Mouse (Mus musculus): ENCODE results near the gene Slc29a1. TPM values are rescaled to one million over a fixed set of nuclear protein-coding genes. Genes with fewer than 3 reads are reported as not detected.

Gene Slc29a1
- polyA plus RNA-seq, 1 experiment, result 35.9 TPM

DNA sequence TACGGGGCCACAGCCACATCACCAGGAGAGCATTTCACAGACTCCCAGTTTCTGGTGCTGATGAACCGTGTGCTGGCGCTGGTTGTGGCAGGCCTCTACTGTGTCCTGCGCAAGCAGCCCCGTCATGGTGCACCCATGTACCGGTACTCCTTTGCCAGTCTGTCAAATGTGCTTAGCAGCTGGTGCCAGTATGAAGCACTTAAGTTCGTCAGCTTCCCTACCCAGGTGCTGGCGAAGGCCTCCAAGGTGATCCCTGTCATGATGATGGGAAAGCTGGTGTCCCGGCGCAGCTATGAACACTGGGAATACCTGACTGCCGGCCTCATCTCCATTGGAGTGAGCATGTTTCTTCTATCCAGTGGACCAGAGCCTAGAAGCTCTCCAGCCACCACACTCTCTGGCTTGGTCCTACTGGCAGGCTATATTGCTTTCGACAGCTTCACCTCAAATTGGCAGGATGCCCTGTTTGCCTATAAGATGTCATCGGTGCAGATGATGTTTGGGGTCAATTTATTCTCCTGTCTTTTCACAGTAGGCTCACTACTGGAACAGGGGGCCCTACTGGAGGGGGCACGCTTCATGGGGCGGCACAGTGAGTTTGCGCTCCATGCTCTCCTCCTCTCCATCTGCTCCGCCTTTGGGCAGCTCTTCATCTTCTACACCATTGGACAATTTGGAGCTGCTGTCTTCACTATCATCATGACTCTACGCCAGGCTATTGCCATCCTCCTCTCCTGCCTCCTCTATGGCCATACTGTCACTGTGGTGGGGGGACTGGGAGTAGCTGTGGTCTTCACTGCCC is 32.8 kb downstream of the Slc29a1 start:
- no peak overlapping the region for H3K4me3 ChIP-seq (ENCODE audit: insufficient read depth, low read length)
- peaks cover 4% of the 10 kb centered on the region; the same call in 1 of the 2 replicates for H3K4me1 ChIP-seq (ENCODE audit: control insufficient read depth, insufficient read depth, low read length)
- TF ChIP-seq CTCF (IDR thresholded peaks at IDR 0.05; ENCODE audit: extremely low read depth, insufficient read depth, low read length) (no peak), POLR2A (IDR thresholded peaks at IDR 0.05; ENCODE audit: extremely low read depth, insufficient read depth, low read length) (no peak)
- H3K27ac ChIP-seq (ENCODE audit: insufficient read depth, low read length), result no peak overlapping the region

- TF ChIP-seq CTCF (IDR thresholded peaks at IDR 0.05; ENCODE audit: extremely low read depth, insufficient read depth, low read length), result no peak
- no peak for TF ChIP-seq POLR2A (IDR thresholded peaks at IDR 0.05; ENCODE audit: extremely low read depth, insufficient read depth, low read length)
- H3K4me1 ChIP-seq (ENCODE audit: control insufficient read depth, insufficient read depth, low read length), result peaks cover 3% of the 10 kb centered on the region; the same call in 1 of the 2 replicates
- H3K27ac ChIP-seq (ENCODE audit: insufficient read depth, low read length), result no peak overlapping the region
- H3K4me3 ChIP-seq (ENCODE audit: insufficient read depth, low read length), result no peak overlapping the region
These were observed 33.4 kb downstream of the Slc29a1 start for GRCm38 (mm10) chr17:45566031-45566359.

- no peak overlapping the region; the same call in 1 of the 2 replicates for H3K4me3 ChIP-seq (ENCODE audit: insufficient read depth, low read length)
- peaks cover 2% of the 10 kb centered on the region; the same call in 1 of the 2 replicates for H3K4me1 ChIP-seq (ENCODE audit: control insufficient read depth, insufficient read depth, low read length)
- TF ChIP-seq POLR2A (IDR thresholded peaks at IDR 0.05; ENCODE audit: extremely low read depth, insufficient read depth, low read length) (no peak), CTCF (IDR thresholded peaks at IDR 0.05; ENCODE audit: extremely low read depth, insufficient read depth, low read length) (no peak)
- H3K27ac ChIP-seq (ENCODE audit: insufficient read depth, low read length), result no peak overlapping the region
These were observed 34.3 kb downstream of the Slc29a1 start for GRCm38 (mm10) chr17:45565103-45565502.

- Histone ChIP-seq H3K4me3 (ENCODE audit: insufficient read depth, low read length) (peak overlapping the region; percentile 79), H3K4me1 (ENCODE audit: control insufficient read depth, insufficient read depth, low read length) (no peaks in the 10 kb centered on the region), H3K27ac (ENCODE audit: insufficient read depth, low read length) (no peak overlapping the region; the same call in 1 of the 2 replicates)
- no peak for TF ChIP-seq CTCF (IDR thresholded peaks at IDR 0.05; ENCODE audit: extremely low read depth, insufficient read depth, low read length)
- no peak for TF ChIP-seq POLR2A (IDR thresholded peaks at IDR 0.05; ENCODE audit: extremely low read depth, insufficient read depth, low read length)
These were observed 34.8 kb downstream of the Slc29a1 start for GRCm38 (mm10) chr17:45564531-45565084.

GRCm38 (mm10) chr17:45563655-45564530 is 35.5 kb downstream of the Slc29a1 start, which contains the start of gene Slc35b2:
Gene Slc35b2 (plus strand): TSS chr17:45563874.
- peak within 1 kb of the TSS; percentile 81 for H3K27ac ChIP-seq (ENCODE audit: insufficient read depth, low read length)
- peak within 1 kb of the TSS; percentile 79 for H3K4me3 ChIP-seq (ENCODE audit: insufficient read depth, low read length)
- no peaks in the 10 kb centered on the region for H3K4me1 ChIP-seq (ENCODE audit: control insufficient read depth, insufficient read depth, low read length)
- peak; percentile 64 for TF ChIP-seq CTCF (IDR thresholded peaks at IDR 0.05; ENCODE audit: extremely low read depth, insufficient read depth, low read length)
- peak; percentile 46; the same call in 1 of the 2 replicates for TF ChIP-seq POLR2A (IDR thresholded peaks at IDR 0.05; ENCODE audit: extremely low read depth, insufficient read depth, low read length)

- Histone ChIP-seq H3K4me3 (ENCODE audit: insufficient read depth, low read length) (no peak overlapping the region; the same call in 1 of the 2 replicates), H3K27ac (ENCODE audit: insufficient read depth, low read length) (no peak overlapping the region), H3K4me1 (ENCODE audit: control insufficient read depth, insufficient read depth, low read length) (no peaks in the 10 kb centered on the region)
- TF ChIP-seq CTCF (IDR thresholded peaks at IDR 0.05; ENCODE audit: extremely low read depth, insufficient read depth, low read length) (no peak), POLR2A (IDR thresholded peaks at IDR 0.05; ENCODE audit: extremely low read depth, insufficient read depth, low read length) (no peak)
These were observed 36.2 kb downstream of the Slc29a1 start for GRCm38 (mm10) chr17:45563216-45563615.

GRCm38 (mm10) chr17:45559732-45560525 is 39.5 kb downstream of the Slc29a1 start:
- no peak for TF ChIP-seq CTCF (IDR thresholded peaks at IDR 0.05; ENCODE audit: extremely low read depth, insufficient read depth, low read length)
- no peak for TF ChIP-seq POLR2A (IDR thresholded peaks at IDR 0.05; ENCODE audit: extremely low read depth, insufficient read depth, low read length)
- Histone ChIP-seq H3K27ac (ENCODE audit: insufficient read depth, low read length) (no peak overlapping the region), H3K4me3 (ENCODE audit: insufficient read depth, low read length) (no peak overlapping the region), H3K4me1 (ENCODE audit: control insufficient read depth, insufficient read depth, low read length) (no peaks in the 10 kb centered on the region)

GRCm38 (mm10) chr17:45557998-45558862 is 41.2 kb downstream of the Slc29a1 start:
- H3K4me3 ChIP-seq (ENCODE audit: insufficient read depth, low read length), result no peak overlapping the region
- no peak for TF ChIP-seq POLR2A (IDR thresholded peaks at IDR 0.05; ENCODE audit: extremely low read depth, insufficient read depth, low read length)
- TF ChIP-seq CTCF (IDR thresholded peaks at IDR 0.05; ENCODE audit: extremely low read depth, insufficient read depth, low read length), result no peak
- no peaks in the 10 kb centered on the region for H3K4me1 ChIP-seq (ENCODE audit: control insufficient read depth, insufficient read depth, low read length)
- H3K27ac ChIP-seq (ENCODE audit: insufficient read depth, low read length), result no peak overlapping the region
